Mouse (Mus musculus): ENCODE results near the gene Tnik. TPM values are rescaled to one million over a fixed set of nuclear protein-coding genes. Genes with fewer than 3 reads are reported as not detected.
A peak's percentile ranks its signal among the peaks of the same experiment; 100 is the strongest.

The Tnik gene
- polyA plus RNA-seq, 2 experiments from 2014 or later: 44.9 to 49.8 TPM

- ATAC-seq: no peak
These were observed 228.3 kb downstream of the Tnik start for GRCm38 (mm10) chr3:28491085-28492041.

- ATAC-seq: no peak
These were observed 233.9 kb downstream of the Tnik start for GRCm38 (mm10) chr3:28496806-28497502.

GRCm38 (mm10) chr3:28497503-28497857 is 234.5 kb downstream of the Tnik start:
- ATAC-seq: no peak

GRCm38 (mm10) chr3:28502697-28503096 is 239.7 kb downstream of the Tnik start:
- ATAC-seq: no peak

- ATAC-seq: no peak
These were observed 246.4 kb downstream of the Tnik start for GRCm38 (mm10) chr3:28509337-28509935.

GRCm38 (mm10) chr3:28523004-28523482 is 260.0 kb downstream of the Tnik start:
- no peak for ATAC-seq

GRCm38 (mm10) chr3:28523541-28524165 is 260.6 kb downstream of the Tnik start:
- no peak for ATAC-seq

- no peak for ATAC-seq
These were observed 261.5 kb downstream of the Tnik start for GRCm38 (mm10) chr3:28524562-28524961.

GRCm38 (mm10) chr3:28526671-28527070 is 263.7 kb downstream of the Tnik start:
- no peak for ATAC-seq

GRCm38 (mm10) chr3:28527231-28527630 is 264.2 kb downstream of the Tnik start:
- no peak for ATAC-seq

- ATAC-seq: no peak
These were observed 266.5 kb downstream of the Tnik start for GRCm38 (mm10) chr3:28529548-28529947.

- ATAC-seq: no peak
These were observed 268.4 kb downstream of the Tnik start for GRCm38 (mm10) chr3:28531294-28531956.

GRCm38 (mm10) chr3:28532666-28533065 is 269.7 kb downstream of the Tnik start:
- no peak for ATAC-seq

GRCm38 (mm10) chr3:28540121-28540520 is 277.1 kb downstream of the Tnik start:
- no peak for ATAC-seq

- ATAC-seq: no peak
These were observed 279.9 kb downstream of the Tnik start for GRCm38 (mm10) chr3:28542941-28543340.

GRCm38 (mm10) chr3:28543380-28543984 is 280.5 kb downstream of the Tnik start:
- peak; percentile 82 for ATAC-seq

GRCm38 (mm10) chr3:28544345-28544869 is 281.4 kb downstream of the Tnik start:
- ATAC-seq: no peak

- ATAC-seq: no peak
These were observed 285.1 kb downstream of the Tnik start for GRCm38 (mm10) chr3:28547965-28548730.

GRCm38 (mm10) chr3:28549391-28549790 is 286.4 kb downstream of the Tnik start:
- no peak for ATAC-seq

GRCm38 (mm10) chr3:28550497-28551093 is 287.6 kb downstream of the Tnik start:
- ATAC-seq: no peak

All from activated CD4-positive, CD25-positive, alpha-beta regulatory T cell, adult 4 months (primary cell).